8 mouse cellular contexts compared by ENCODE assay signal in genomic region chr16:18877386-18878090, GRCm38 (mm10). TPM values are rescaled to one million over a fixed set of nuclear protein-coding genes. Genes with fewer than 3 reads are reported as not detected.
DNase-seq lines count a peak whose midpoint lies in the region; ATAC-seq and TF ChIP-seq lines count a peak whose summit lies in the region.

No protein-coding gene starts in this region.

- H3K4me1 ChIP-seq in cortical plate, adult 2 months (ENCODE audit: control insufficient read depth, insufficient read depth, low read length), result no peaks in the 10 kb centered on the region; the same call in 1 of the 2 replicates

- TF ChIP-seq POLR2A in cortical plate, adult 2 months (IDR thresholded peaks at IDR 0.05; ENCODE audit: extremely low read depth, insufficient read depth, low read length), result peak; percentile 30; the same call in 1 of the 2 replicates

- H3K27ac ChIP-seq in cortical plate, adult 2 months (ENCODE audit: insufficient read depth, low read length), result peak overlapping the region; percentile 31; the same call in 1 of the 2 replicates

- ATAC-seq in cerebellum, adult (ENCODE audit: insufficient number of reproducible peaks, low FRiP score, low TSS enrichment), result peak; percentile 10; the same call in 1 of the 2 replicates
- peak; percentile 37 for ATAC-seq in inflammation-experienced regulatory T-cells, adult 6 months
- peak; percentile 79 for ATAC-seq in megakaryocyte-erythroid progenitor cell, adult 5-6 weeks (replicated peaks; ENCODE audit: low FRiP score, low TSS enrichment, poor library complexity, severe bottlenecking)

- peak overlapping the region; percentile 98 for H3K4me3 ChIP-seq in cortical plate, adult 2 months (ENCODE audit: insufficient read depth, low read length)

- TF ChIP-seq CTCF in cortical plate, adult 2 months (IDR thresholded peaks at IDR 0.05; ENCODE audit: extremely low read depth, insufficient read depth, low read length), result no peak

- no peak for DNase-seq in cerebellum, adult 8-10 months
- peak; percentile 40 for DNase-seq in gastrocnemius, postnatal 10 days
- peak; percentile 40 to 41 for DNase-seq in left cerebral cortex, postnatal 14 days (ENCODE audit: low spot score in 2 of 2)
- DNase-seq in right cerebral cortex, postnatal 25 days, result peak; percentile 58

- intact Hi-C loops in left cerebral cortex, postnatal 14 days (cut with DNase I), result no loop called here

RNA-seq across cellular contexts. Expression of gene Hira, which starts 0.7 kb away (rescaled TPM):
- 73.1 and 73.5 TPM in 2 replicates for polyA plus RNA-seq in cortical plate, adult 2 months (2012; rRNA removed)
- total RNA-seq in gastrocnemius, postnatal 10 days (2021), result 10 to 100 TPM; 22.3 to 27.8 TPM
- 10 to 100 TPM in 2 of 3 experiments, 1 to 10 TPM in 1; 7.9 to 10.8 (median 10.4) TPM for polyA plus RNA-seq in inflammation-experienced regulatory T-cells, adult 6 months (2017; shearing (Covaris generic))
- 10 to 100 TPM; 74.4 to 86.5 TPM for total RNA-seq in left cerebral cortex, postnatal 14 days (2021)
- 47.6 and 77.4 TPM in 2 replicates for total RNA-seq in megakaryocyte-erythroid progenitor cell, adult 5-6 weeks (2014; fragmentation: Nextera tagmentation)
- 47.7 and 71.4 TPM in 2 replicates for total RNA-seq in megakaryocyte-erythroid progenitor cell, adult 5-6 weeks (2017)

RNA-seq across cellular contexts. Expression of gene Mrpl40, which starts 0.9 kb away (rescaled TPM):
- polyA plus RNA-seq in cortical plate, adult 2 months (2012; rRNA removed), result 24.7 and 26.6 TPM in 2 replicates
- total RNA-seq in gastrocnemius, postnatal 10 days (2021), result 10 to 100 TPM; 48.0 to 48.8 TPM
- polyA plus RNA-seq in inflammation-experienced regulatory T-cells, adult 6 months (2017; shearing (Covaris generic)), result 100 to 1,000 TPM in 1 of 3 experiments, 10 to 100 TPM in 2; 83.3 to 106 (median 88.3) TPM
- 10 to 100 TPM; 28.9 to 43.8 TPM for total RNA-seq in left cerebral cortex, postnatal 14 days (2021)
- 86.0 and 101 TPM in 2 replicates for total RNA-seq in megakaryocyte-erythroid progenitor cell, adult 5-6 weeks (2014; fragmentation: Nextera tagmentation)
- total RNA-seq in megakaryocyte-erythroid progenitor cell, adult 5-6 weeks (2017), result 110 and 137 TPM in 2 replicates

RNA-seq across cellular contexts. Expression of gene Gm28539, which starts 41.2 kb away (rescaled TPM):
- 0.45 TPM in 1 of 2 replicates, not detected in the other for polyA plus RNA-seq in cortical plate, adult 2 months (2012; rRNA removed)
- total RNA-seq in gastrocnemius, postnatal 10 days (2021), result 1 to 10 TPM; 4.8 to 5.5 TPM
- not detected for polyA plus RNA-seq in inflammation-experienced regulatory T-cells, adult 6 months (2017; shearing (Covaris generic))
- total RNA-seq in left cerebral cortex, postnatal 14 days (2021), result 1 to 10 TPM; 3.3 to 7.7 TPM
- total RNA-seq in megakaryocyte-erythroid progenitor cell, adult 5-6 weeks (2014; fragmentation: Nextera tagmentation), result not detected in 2 replicates
- not detected in 2 replicates for total RNA-seq in megakaryocyte-erythroid progenitor cell, adult 5-6 weeks (2017)

RNA-seq across cellular contexts. Expression of gene 2510002D24Rik, which starts 41.2 kb away (rescaled TPM):
- polyA plus RNA-seq in cortical plate, adult 2 months (2012; rRNA removed), result 52.8 and 53.3 TPM in 2 replicates
- total RNA-seq in gastrocnemius, postnatal 10 days (2021), result 10 to 100 TPM; 18.3 to 19.6 TPM
- polyA plus RNA-seq in inflammation-experienced regulatory T-cells, adult 6 months (2017; shearing (Covaris generic)), result 100 to 1,000 TPM in 1 of 3 experiments, 10 to 100 TPM in 2; 69.8 to 105 (median 79.3) TPM
- 10 to 100 TPM; 22.1 to 26.4 TPM for total RNA-seq in left cerebral cortex, postnatal 14 days (2021)
- 42.7 and 71.2 TPM in 2 replicates for total RNA-seq in megakaryocyte-erythroid progenitor cell, adult 5-6 weeks (2014; fragmentation: Nextera tagmentation)
- 52.5 TPM in 2 replicates for total RNA-seq in megakaryocyte-erythroid progenitor cell, adult 5-6 weeks (2017)

Comparison
In these comparisons a context has a peak if more than half of its experiments do, and no peak if none do; other contexts are left out.
1. ATAC-seq: peak in every context shown above with its lines; median percentile 79 in megakaryocyte-erythroid progenitor cell, adult 5-6 weeks; 37 in inflammation-experienced regulatory T-cells, adult 6 months; 10 in cerebellum, adult.
2. RNA of gene Gm28539, which starts 41.2 kb away (total RNA-seq): 3.3 to 7.7 TPM in left cerebral cortex, postnatal 14 days and 4.8 to 5.5 TPM in gastrocnemius, postnatal 10 days; not detected in megakaryocyte-erythroid progenitor cell, adult 5-6 weeks; every median in the first group is over 4 times any median in the second.